In genomic region chr10:121334576-121334975, GRCm38 (mm10) we compare ENCODE assay signal across 8 mouse cellular contexts. TPM values are rescaled to one million over a fixed set of nuclear protein-coding genes. Genes with fewer than 3 reads are reported as not detected.
DNase-seq lines count a peak whose midpoint lies in the region; ATAC-seq and TF ChIP-seq lines count a peak whose summit lies in the region.

No protein-coding gene starts in this region.

- H3K9ac ChIP-seq in stomach, postnatal 0 days (ENCODE audit: low read length): no peak overlapping the region

- H3K27me3 ChIP-seq in heart, embryonic 10.5 days (ENCODE audit: insufficient read depth, poor library complexity, severe bottlenecking): no peaks in the 10 kb centered on the region
- H3K27me3 ChIP-seq in stomach, postnatal 0 days (ENCODE audit: control insufficient read depth, insufficient read depth, low read length): no peaks in the 10 kb centered on the region

- TF ChIP-seq POLR2A in brain, embryonic 14.5 days (IDR thresholded peaks at IDR 0.05; ENCODE audit: borderline replicate concordance, extremely low read depth, insufficient read depth, insufficient read length, poor library complexity, severe bottlenecking): no peak

- no peaks in the 10 kb centered on the region for H3K9me3 ChIP-seq in heart, embryonic 10.5 days
- no peaks in the 10 kb centered on the region for H3K9me3 ChIP-seq in stomach, postnatal 0 days (ENCODE audit: control insufficient read depth, low read length)

- H3K4me3 ChIP-seq in heart, embryonic 10.5 days: no peak overlapping the region
- H3K4me3 ChIP-seq in stomach, postnatal 0 days (ENCODE audit: low read depth, low read length): no peak overlapping the region

- no peaks in the 10 kb centered on the region for H3K36me3 ChIP-seq in heart, embryonic 10.5 days
- no peaks in the 10 kb centered on the region for H3K36me3 ChIP-seq in stomach, postnatal 0 days (ENCODE audit: control insufficient read depth, insufficient read depth, low read length)

- no peaks in the 10 kb centered on the region for H3K4me1 ChIP-seq in heart, embryonic 10.5 days
- no peaks in the 10 kb centered on the region for H3K4me1 ChIP-seq in stomach, postnatal 0 days (replicated peaks; ENCODE audit: control insufficient read depth, insufficient read depth)

- 72% methylated on average over 3 of the region's 3 CpGs for WGBS in heart, embryonic 10.5 days
- WGBS in stomach, postnatal 0 days: 79% methylated on average over 3 of the region's 3 CpGs

- no peak for TF ChIP-seq EP300 in stomach, postnatal 0 days (optimal IDR thresholded peaks at IDR 0.05)

- H3K27ac ChIP-seq in heart, embryonic 10.5 days: no peak overlapping the region
- no peak overlapping the region for H3K27ac ChIP-seq in stomach, postnatal 0 days (replicated peaks)

- peak; percentile 59 to 83 for DNase-seq in heart, adult 18-20 months
- DNase-seq in heart, embryonic 10.5 days (ENCODE audit: low spot score): no peak
- peak; percentile 88 for DNase-seq in CD4-positive, CD25-positive, alpha-beta regulatory T cell, adult 2 months (ENCODE audit: low read depth, low spot score)
- DNase-seq in brain, embryonic 14.5 days (ENCODE audit: low read depth): peak; percentile 46
- peak; percentile 25 for DNase-seq in layer of hippocampus, adult 9-11 months
- peak; percentile 45 for DNase-seq in stomach, postnatal 0 days (ENCODE audit: low spot score)

- peak; percentile 67; the same call in 1 of the 2 replicates for TF ChIP-seq CTCF in brain, embryonic 14.5 days (IDR thresholded peaks at IDR 0.05; ENCODE audit: borderline replicate concordance, extremely low read depth, insufficient read depth, insufficient read length)
- peak; percentile 85 for TF ChIP-seq CTCF in stomach, postnatal 0 days (IDR thresholded peaks at IDR 0.05; ENCODE audit: low read depth)

- H3K4me2 ChIP-seq in stomach, postnatal 0 days (replicated peaks; ENCODE audit: low read depth): no peak overlapping the region

- ATAC-seq in frontal cortex, adult (ENCODE audit: low TSS enrichment): peak; percentile 69
- ATAC-seq in megakaryocyte-erythroid progenitor cell, adult 5-6 weeks (replicated peaks; ENCODE audit: low FRiP score, low TSS enrichment, poor library complexity, severe bottlenecking): peak; percentile 89
- no peak; the same call in 1 of the 2 replicates for ATAC-seq in stomach, postnatal 0 days (ENCODE audit: low FRiP score, low TSS enrichment)

RNA-seq across cellular contexts. Expression of gene Tbc1d30, which starts 16.5 kb away (rescaled TPM):
- 1 to 10 TPM; 2.1 to 2.3 TPM for total RNA-seq in heart, adult 18-20 months (2021)
- polyA plus RNA-seq in heart, embryonic 10.5 days (2016; fragmentation: Nextera tagmentation; extraction: Ambion mirVana): 1.3 and 1.9 TPM in 2 replicates
- polyA plus RNA-seq in brain, embryonic 14.5 days (2012; rRNA removed): 13.9 and 25.1 TPM in 2 replicates
- total RNA-seq in megakaryocyte-erythroid progenitor cell, adult 5-6 weeks (2014; fragmentation: Nextera tagmentation): 0.57 TPM in 1 of 2 replicates, not detected in the other
- 0.57 TPM in 1 of 2 replicates, not detected in the other for total RNA-seq in megakaryocyte-erythroid progenitor cell, adult 5-6 weeks (2017)
- polyA plus RNA-seq in stomach, postnatal 0 days (2015; fragmentation: Nextera tagmentation; extraction: Ambion mirVana): 3.8 and 4.1 TPM in 2 replicates

RNA-seq across cellular contexts. Expression of gene Gns, which starts 30.3 kb away (rescaled TPM):
- 10 to 100 TPM; 89.4 to 92.1 TPM for total RNA-seq in heart, adult 18-20 months (2021)
- polyA plus RNA-seq in heart, embryonic 10.5 days (2016; fragmentation: Nextera tagmentation; extraction: Ambion mirVana): 31.4 and 33.6 TPM in 2 replicates
- polyA plus RNA-seq in brain, embryonic 14.5 days (2012; rRNA removed): 23.7 and 42.6 TPM in 2 replicates
- 21.9 and 33.9 TPM in 2 replicates for total RNA-seq in megakaryocyte-erythroid progenitor cell, adult 5-6 weeks (2014; fragmentation: Nextera tagmentation)
- total RNA-seq in megakaryocyte-erythroid progenitor cell, adult 5-6 weeks (2017): 17.3 and 23.7 TPM in 2 replicates
- polyA plus RNA-seq in stomach, postnatal 0 days (2015; fragmentation: Nextera tagmentation; extraction: Ambion mirVana): 25.7 and 26.1 TPM in 2 replicates
